Mouse (Mus musculus): ENCODE data around the gene Mvb12b. TPM values are rescaled to one million over a fixed set of nuclear protein-coding genes. Genes with fewer than 3 reads are reported as not detected.

The Mvb12b gene
- total RNA-seq, 1 experiment, result 5.0 TPM

DNA sequence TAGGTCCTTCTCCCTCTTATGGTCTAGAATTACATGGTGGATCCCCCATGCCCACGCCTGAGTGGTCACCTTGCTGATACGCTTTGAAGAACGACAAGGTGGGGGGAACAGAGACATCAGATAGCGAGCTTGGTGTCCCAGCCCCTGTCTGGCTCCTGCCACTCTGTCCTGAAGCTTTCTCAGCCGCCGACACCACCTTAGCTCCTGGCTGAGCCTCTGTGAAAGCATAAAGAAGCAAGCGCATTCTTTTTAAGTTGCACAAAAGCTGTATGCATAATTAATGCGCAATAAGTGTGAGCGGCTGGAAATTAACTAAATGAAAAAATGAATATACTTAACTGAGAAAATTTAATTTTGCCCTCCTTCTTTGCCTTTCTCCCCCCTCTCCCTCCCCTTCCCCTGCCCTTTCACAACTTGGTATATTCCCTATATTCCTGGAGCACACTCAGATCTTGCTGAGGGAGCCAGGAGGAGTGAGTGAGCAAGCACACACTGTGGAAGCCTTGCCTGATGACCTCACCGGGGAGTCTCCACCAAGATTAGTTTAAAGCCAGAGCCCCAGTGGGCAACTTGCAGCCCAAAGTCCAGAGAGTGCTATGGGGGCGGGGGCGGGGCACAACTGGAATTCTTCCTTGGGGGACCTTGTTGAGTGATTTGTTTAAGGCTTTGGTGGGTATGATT lies 174.0 kb downstream of the Mvb12b start:
- Histone ChIP-seq H3K27ac (ENCODE audit: insufficient read depth, low read depth, low read length, poor library complexity, severe bottlenecking) (no peak overlapping the region), H3K4me1 (ENCODE audit: control insufficient read depth in 2 of 2, insufficient read depth in 2 of 2, low read length in 2 of 2, poor library complexity in 1 of 2) (peaks cover 0 to 6% of the 10 kb centered on the region in 2 experiments; a peak in 2 of 4 replicates), H3K4me3 (ENCODE audit: insufficient read depth in 1 of 2, low read depth in 1 of 2, low read length in 2 of 2, poor library complexity in 1 of 2, severe bottlenecking in 1 of 2) (no peak overlapping the region), H3K9me3 (ENCODE audit: control insufficient read depth, insufficient read depth, low read depth, low read length) (no peaks in the 10 kb centered on the region), H3K36me3 (ENCODE audit: control insufficient read depth, insufficient read depth, low read length, poor library complexity, severe bottlenecking) (no peaks in the 10 kb centered on the region), H3K9ac (ENCODE audit: insufficient read depth, low read depth, low read length, poor library complexity, severe bottlenecking) (no peak overlapping the region)
- no peak for TF ChIP-seq HCFC1 (IDR thresholded peaks at IDR 0.05; ENCODE audit: borderline replicate concordance, insufficient read depth, low read length)
- TF ChIP-seq MAFK (IDR thresholded peaks at IDR 0.05; ENCODE audit: insufficient read depth, low read depth, low read length), result no peak
- TF ChIP-seq CHD2 (IDR thresholded peaks at IDR 0.05; ENCODE audit: low read depth, low read length), result no peak
- no peak for TF ChIP-seq ZNF384 (IDR thresholded peaks at IDR 0.05; ENCODE audit: low read depth, low read length)
- no peak for TF ChIP-seq ZC3H11A (IDR thresholded peaks at IDR 0.05; ENCODE audit: borderline replicate concordance, low read depth, low read length)
- in situ Hi-C loops (cut with MboI; ENCODE audit: low sequenced_read_pairs in 2 of 2, unreplicated experiment in 2 of 2), result no loop called here
- DNase-seq (ENCODE audit: low read depth, low spot score), result no peak

DNA sequence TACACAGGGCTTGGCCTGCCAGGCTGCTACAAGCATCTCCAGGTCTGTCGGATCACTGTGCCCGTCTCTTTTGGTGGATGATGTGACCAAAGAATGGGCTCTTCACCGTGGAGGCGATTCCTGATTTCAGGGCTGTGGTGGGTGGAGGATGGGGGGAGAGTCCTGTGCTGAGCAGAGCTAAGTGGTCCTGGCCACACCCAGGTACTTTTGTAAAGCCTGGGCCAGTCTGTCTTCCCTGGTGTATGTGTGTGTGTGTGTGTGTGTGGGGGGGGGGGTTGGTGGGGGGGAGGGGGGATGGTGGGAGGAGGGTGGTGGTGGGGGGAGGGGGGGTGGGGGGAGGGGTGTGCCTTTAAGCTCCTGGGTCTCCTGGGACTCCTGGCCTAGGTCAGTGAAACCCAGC lies 174.9 kb downstream of the Mvb12b start:
- H3K4me3 ChIP-seq (ENCODE audit: insufficient read depth in 1 of 2, low read depth in 1 of 2, low read length in 2 of 2, poor library complexity in 1 of 2, severe bottlenecking in 1 of 2), result no peak overlapping the region
- in situ Hi-C loops (cut with MboI; ENCODE audit: low sequenced_read_pairs in 2 of 2, unreplicated experiment in 2 of 2), result no loop called here

DNA sequence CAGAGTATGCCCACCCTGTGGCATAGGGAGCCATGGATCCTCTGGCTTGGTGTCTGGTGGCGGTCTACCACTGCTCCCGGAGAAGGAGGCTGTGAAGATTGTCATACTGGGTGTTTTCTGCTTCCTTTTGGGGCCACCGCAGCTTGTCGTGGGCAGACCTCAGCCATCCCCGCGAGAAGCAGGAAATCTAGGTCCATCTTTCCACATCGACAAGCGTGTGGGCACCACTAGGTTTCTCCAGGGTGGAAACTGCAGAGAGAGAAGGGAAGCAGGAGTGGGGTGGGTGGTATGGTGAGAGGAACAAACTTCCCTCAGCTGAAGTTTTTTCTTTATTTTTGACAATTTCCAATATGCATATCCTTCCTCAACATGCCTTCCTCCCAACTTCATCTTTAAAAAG lies 178.9 kb downstream of the Mvb12b start:
- no peak for DNase-seq (ENCODE audit: low read depth, low spot score)
- no peak overlapping the region for H3K9ac ChIP-seq (ENCODE audit: insufficient read depth, low read depth, low read length, poor library complexity, severe bottlenecking)
- no peak overlapping the region for H3K4me3 ChIP-seq (ENCODE audit: insufficient read depth in 1 of 2, low read depth in 1 of 2, low read length in 2 of 2, poor library complexity in 1 of 2, severe bottlenecking in 1 of 2)
- in situ Hi-C loops (cut with MboI; ENCODE audit: low sequenced_read_pairs in 2 of 2, unreplicated experiment in 2 of 2), result no loop called here
- H3K4me1 ChIP-seq (ENCODE audit: control insufficient read depth in 2 of 2, insufficient read depth in 2 of 2, low read length in 2 of 2, poor library complexity in 1 of 2), result peaks cover 0 to 6% of the 10 kb centered on the region in 2 experiments; a peak in 2 of 4 replicates
- H3K36me3 ChIP-seq (ENCODE audit: control insufficient read depth, insufficient read depth, low read length, poor library complexity, severe bottlenecking), result no peaks in the 10 kb centered on the region
- TF ChIP-seq ZC3H11A (IDR thresholded peaks at IDR 0.05; ENCODE audit: borderline replicate concordance, low read depth, low read length) (no peak), MAFK (IDR thresholded peaks at IDR 0.05; ENCODE audit: insufficient read depth, low read depth, low read length) (no peak), ZNF384 (IDR thresholded peaks at IDR 0.05; ENCODE audit: low read depth, low read length) (no peak), HCFC1 (IDR thresholded peaks at IDR 0.05; ENCODE audit: borderline replicate concordance, insufficient read depth, low read length) (no peak), CHD2 (IDR thresholded peaks at IDR 0.05; ENCODE audit: low read depth, low read length) (no peak)
- H3K9me3 ChIP-seq (ENCODE audit: control insufficient read depth, insufficient read depth, low read depth, low read length), result no peaks in the 10 kb centered on the region
- H3K27ac ChIP-seq (ENCODE audit: insufficient read depth, low read depth, low read length, poor library complexity, severe bottlenecking), result no peak overlapping the region

More for the DNA sequence above, 174.9 kb downstream of the Mvb12b start:
- Histone ChIP-seq H3K4me1 (ENCODE audit: control insufficient read depth in 2 of 2, insufficient read depth in 2 of 2, low read length in 2 of 2, poor library complexity in 1 of 2) (peaks cover 0 to 6% of the 10 kb centered on the region in 2 experiments; a peak in 2 of 4 replicates), H3K27ac (ENCODE audit: insufficient read depth, low read depth, low read length, poor library complexity, severe bottlenecking) (no peak overlapping the region), H3K9me3 (ENCODE audit: control insufficient read depth, insufficient read depth, low read depth, low read length) (no peaks in the 10 kb centered on the region), H3K36me3 (ENCODE audit: control insufficient read depth, insufficient read depth, low read length, poor library complexity, severe bottlenecking) (no peaks in the 10 kb centered on the region), H3K9ac (ENCODE audit: insufficient read depth, low read depth, low read length, poor library complexity, severe bottlenecking) (no peak overlapping the region)
- no peak for DNase-seq (ENCODE audit: low read depth, low spot score)
- no peak for TF ChIP-seq CHD2 (IDR thresholded peaks at IDR 0.05; ENCODE audit: low read depth, low read length)
- TF ChIP-seq HCFC1 (IDR thresholded peaks at IDR 0.05; ENCODE audit: borderline replicate concordance, insufficient read depth, low read length), result no peak
- TF ChIP-seq MAFK (IDR thresholded peaks at IDR 0.05; ENCODE audit: insufficient read depth, low read depth, low read length), result no peak
- no peak for TF ChIP-seq ZNF384 (IDR thresholded peaks at IDR 0.05; ENCODE audit: low read depth, low read length)
- no peak for TF ChIP-seq ZC3H11A (IDR thresholded peaks at IDR 0.05; ENCODE audit: borderline replicate concordance, low read depth, low read length)

DNA sequence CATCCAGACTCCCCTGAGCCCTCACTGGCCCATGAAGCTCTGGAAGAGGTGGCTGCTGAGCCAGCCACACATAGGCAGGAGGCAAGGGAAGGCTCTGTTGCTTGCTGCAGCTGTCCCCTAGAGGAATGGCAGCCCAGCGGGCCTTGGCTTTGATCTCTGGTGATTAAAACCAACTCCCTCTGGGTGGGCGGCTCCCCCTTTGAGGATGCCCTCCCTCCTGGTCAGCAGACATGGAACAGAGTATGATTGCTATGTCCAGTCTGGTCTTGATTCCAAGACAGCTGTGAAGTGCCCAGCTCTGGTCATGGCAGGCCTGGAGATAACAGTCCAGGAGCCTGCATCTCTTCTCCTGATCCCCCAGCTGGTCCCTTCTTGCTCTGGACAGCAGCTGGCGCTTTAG lies 179.7 kb downstream of the Mvb12b start:
- H3K27ac ChIP-seq (ENCODE audit: insufficient read depth, low read depth, low read length, poor library complexity, severe bottlenecking), result no peak overlapping the region
- H3K36me3 ChIP-seq (ENCODE audit: control insufficient read depth, insufficient read depth, low read length, poor library complexity, severe bottlenecking), result no peaks in the 10 kb centered on the region
- no peak for DNase-seq (ENCODE audit: low read depth, low spot score)
- H3K9ac ChIP-seq (ENCODE audit: insufficient read depth, low read depth, low read length, poor library complexity, severe bottlenecking), result no peak overlapping the region
- no peak for TF ChIP-seq HCFC1 (IDR thresholded peaks at IDR 0.05; ENCODE audit: borderline replicate concordance, insufficient read depth, low read length)
- no peak for TF ChIP-seq ZNF384 (IDR thresholded peaks at IDR 0.05; ENCODE audit: low read depth, low read length)
- TF ChIP-seq MAFK (IDR thresholded peaks at IDR 0.05; ENCODE audit: insufficient read depth, low read depth, low read length), result no peak
- no peak for TF ChIP-seq CHD2 (IDR thresholded peaks at IDR 0.05; ENCODE audit: low read depth, low read length)
- no peaks in the 10 kb centered on the region for H3K9me3 ChIP-seq (ENCODE audit: control insufficient read depth, insufficient read depth, low read depth, low read length)
- no peak overlapping the region for H3K4me3 ChIP-seq (ENCODE audit: insufficient read depth in 1 of 2, low read depth in 1 of 2, low read length in 2 of 2, poor library complexity in 1 of 2, severe bottlenecking in 1 of 2)
- H3K4me1 ChIP-seq (ENCODE audit: control insufficient read depth in 2 of 2, insufficient read depth in 2 of 2, low read length in 2 of 2, poor library complexity in 1 of 2), result peaks cover 0 to under 1% of the 10 kb centered on the region in 2 experiments; a peak in 1 of 4 replicates
- in situ Hi-C loops (cut with MboI; ENCODE audit: low sequenced_read_pairs in 2 of 2, unreplicated experiment in 2 of 2), result no loop called here
